Mouse (Mus musculus) forebrain, embryonic 15.5 days (tissue): ENCODE measurements around the gene Foxk1. TPM values are rescaled to one million over a fixed set of nuclear protein-coding genes. Genes with fewer than 3 reads are reported as not detected.

Experiments used
- ATAC-seq: fragments of 200-750 bp; cut with Nextera tagmentation; replicated peaks from 2 replicates; pipeline ENCODE4 v1.8.0; 2017; ENCODE audit warnings: mild to moderate bottlenecking, moderate TSS enrichment, moderate library complexity
- H3K27ac ChIP-seq: fragments of 300-500 bp; sonication (generic); replicated peaks from 2 replicates; pipeline ENCODE4 v1.5.1; 2015; ENCODE audit warnings: mild to moderate bottlenecking, inconsistent platforms
- H3K27me3 ChIP-seq: fragments of 300-500 bp; sonication (generic); 2 replicates; pipeline ENCODE4 v1.6.1; 2015; ENCODE audit warnings: inconsistent platforms
- H3K36me3 ChIP-seq: fragments of 300-500 bp; sonication (generic); 2 replicates; pipeline ENCODE4 v1.6.1; 2015; ENCODE audit warnings: mild to moderate bottlenecking, inconsistent platforms
- H3K4me1 ChIP-seq: fragments of 300-500 bp; sonication (generic); 2 replicates; pipeline ENCODE4 v1.6.1; 2015; ENCODE audit warnings: inconsistent platforms
- H3K4me2 ChIP-seq: fragments of 300-500 bp; sonication (generic); replicated peaks from 2 replicates; pipeline ENCODE4 v1.6.1; 2015; ENCODE audit warnings: mild to moderate bottlenecking, inconsistent platforms
- H3K4me3 ChIP-seq: fragments of 300-500 bp; sonication (generic); 2 replicates; pipeline ENCODE4 v1.5.1; 2015; ENCODE audit warnings: mild to moderate bottlenecking, inconsistent platforms
- H3K9ac ChIP-seq: fragments of 300-500 bp; sonication (generic); replicated peaks from 2 replicates; pipeline ENCODE4 v1.6.1; 2015; ENCODE audit warnings: mild to moderate bottlenecking, inconsistent platforms
- H3K9me3 ChIP-seq: fragments of 300-500 bp; sonication (generic); 2 replicates; pipeline ENCODE4 v1.6.1; 2016; ENCODE audit warnings: inconsistent platforms
- WGBS: fragments of 180-500 bp; shearing (Covaris S2); methylation state at CpG from one replicate; pipeline ENCODE4 v1.1.7; 2015; ENCODE audit warnings: mixed read lengths; 5-methylcytosine and 5-hydroxymethylcytosine counted together
- polyA plus RNA-seq: library from polyadenylated mRNA; unstranded; fragments of >200 nt; fragmentation: Nextera tagmentation; extraction: Ambion mirVana; gene quantifications from 2 replicates; pipeline ENCODE4 v1.2.1, GENCODE M21; 2015

Gene Foxk1
- polyA plus RNA-seq, 1 experiment from 2014 or later, result 3.9 TPM

DNA sequence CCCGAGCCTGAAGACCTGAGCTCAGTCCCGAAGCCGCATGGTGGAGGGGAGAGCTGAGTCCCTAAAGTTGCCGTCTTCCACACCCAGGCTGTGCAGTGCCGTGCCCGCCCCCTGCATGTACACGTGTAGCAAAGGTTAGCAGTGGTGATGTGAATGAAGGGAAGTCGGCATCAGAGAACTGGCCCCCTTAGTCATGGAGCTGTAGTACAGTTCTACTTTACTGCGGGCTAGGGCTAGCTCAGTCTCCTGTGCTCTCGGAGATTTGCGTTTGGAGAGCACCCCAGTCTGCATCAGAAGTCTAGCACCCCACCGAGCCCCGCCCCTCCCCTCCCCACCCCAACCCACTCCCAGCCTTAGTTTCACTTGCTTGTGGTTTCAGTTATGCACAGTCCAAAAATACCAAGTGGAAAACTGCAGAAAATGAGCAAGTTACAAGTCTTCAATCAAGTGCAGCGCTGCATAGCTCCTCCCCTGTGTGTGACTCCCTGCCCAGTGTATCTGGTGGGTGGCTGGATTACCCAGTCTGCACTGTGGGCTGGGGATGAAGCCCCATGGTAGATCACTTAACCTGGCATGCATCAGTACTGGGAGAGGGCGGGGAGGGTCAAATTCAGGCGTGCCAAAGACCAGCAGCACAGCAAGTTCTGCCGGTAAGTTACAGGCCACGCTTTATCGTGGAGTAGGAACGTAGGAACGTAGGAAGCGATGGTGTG lies 40.2 kb downstream of the Foxk1 start:
- Histone ChIP-seq H3K27me3 (no peaks in the 10 kb centered on the region), H3K4me1 (peaks cover 31% of the 10 kb centered on the region), H3K4me2 (no peak overlapping the region), H3K9me3 (no peaks in the 10 kb centered on the region), H3K27ac (no peak overlapping the region), H3K36me3 (0 out of 2 replicates have a peak, but pooled peaks cover 3% of the 10 kb centered on the region), H3K4me3 (no peak overlapping the region), H3K9ac (no peak overlapping the region)
- no peak for ATAC-seq
- 64% methylated on average over 22 of the region's 22 CpGs for WGBS

DNA sequence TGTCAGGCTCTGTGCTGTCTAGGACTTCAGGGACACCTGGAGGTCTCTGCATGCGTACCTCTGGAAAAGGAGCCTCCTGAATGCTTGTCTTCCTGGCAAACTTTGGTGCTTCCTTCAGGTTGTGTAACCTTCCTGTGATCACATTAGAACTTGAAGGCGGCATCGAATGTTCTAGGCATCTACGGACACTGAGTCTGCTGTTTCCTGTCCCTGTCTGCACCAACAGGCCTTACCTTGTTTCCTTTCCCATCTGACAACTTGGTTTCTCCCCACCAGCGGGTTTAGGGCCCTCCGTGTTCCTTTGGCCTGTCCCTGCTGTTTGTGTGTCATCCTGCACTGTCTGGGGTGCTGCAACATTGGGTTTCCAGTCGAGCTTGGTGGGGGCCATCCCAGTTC lies 40.7 kb downstream of the Foxk1 start:
- no peaks in the 10 kb centered on the region for H3K27me3 ChIP-seq
- H3K9me3 ChIP-seq, result no peaks in the 10 kb centered on the region
- H3K9ac ChIP-seq, result no peak overlapping the region
- H3K27ac ChIP-seq, result no peak overlapping the region
- ATAC-seq, result no peak
- peaks cover 31% of the 10 kb centered on the region for H3K4me1 ChIP-seq
- H3K36me3 ChIP-seq, result no peaks in the 10 kb centered on the region
- H3K4me2 ChIP-seq, result no peak overlapping the region
- 93% methylated on average over 7 of the region's 7 CpGs for WGBS
- no peak overlapping the region for H3K4me3 ChIP-seq

DNA sequence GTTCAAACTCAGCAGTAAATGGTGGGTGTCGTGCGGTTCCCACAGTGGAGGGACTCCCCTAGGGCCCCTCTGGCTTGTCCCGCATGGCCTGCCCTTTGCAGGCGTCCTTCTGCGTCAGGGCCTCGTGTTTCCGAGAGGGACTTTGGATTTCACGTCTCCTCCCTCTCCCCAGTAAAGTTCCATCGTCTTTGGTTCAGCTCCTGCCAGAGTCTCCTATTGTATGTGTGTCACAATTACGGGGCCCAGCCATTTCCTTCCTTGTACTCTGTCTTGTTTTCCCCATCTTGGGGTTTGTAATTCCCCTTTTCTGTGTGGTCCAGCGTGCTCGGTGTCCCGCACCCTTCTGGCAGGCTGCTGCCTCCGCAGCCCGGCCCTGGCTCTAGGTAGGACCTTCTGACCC lies 42.2 kb downstream of the Foxk1 start:
- Histone ChIP-seq H3K4me3 (no peak overlapping the region), H3K4me1 (peaks cover 39% of the 10 kb centered on the region), H3K36me3 (no peaks in the 10 kb centered on the region), H3K9me3 (no peaks in the 10 kb centered on the region), H3K4me2 (no peak overlapping the region), H3K27ac (no peak overlapping the region), H3K9ac (no peak overlapping the region), H3K27me3 (no peaks in the 10 kb centered on the region)
- no peak for ATAC-seq
- WGBS, result 66% methylated on average over 15 of the region's 15 CpGs

GRCm38 (mm10) chr5:142443994-142444393 lies 42.7 kb downstream of the Foxk1 start:
- 76% methylated on average over 14 of the region's 14 CpGs for WGBS
- Histone ChIP-seq H3K27ac (no peak overlapping the region), H3K4me1 (peaks cover 39% of the 10 kb centered on the region), H3K9ac (no peak overlapping the region), H3K4me2 (no peak overlapping the region), H3K4me3 (no peak overlapping the region), H3K36me3 (no peaks in the 10 kb centered on the region), H3K27me3 (no peaks in the 10 kb centered on the region), H3K9me3 (no peaks in the 10 kb centered on the region)
- no peak for ATAC-seq

GRCm38 (mm10) chr5:142444791-142445531 lies 43.7 kb downstream of the Foxk1 start:
- H3K4me3 ChIP-seq, result no peak overlapping the region
- no peak for ATAC-seq
- peaks cover 1% of the 10 kb centered on the region; the same call in 1 of the 2 replicates for H3K36me3 ChIP-seq
- H3K9ac ChIP-seq, result no peak overlapping the region
- no peak overlapping the region for H3K4me2 ChIP-seq
- peaks cover 32% of the 10 kb centered on the region for H3K4me1 ChIP-seq
- H3K27me3 ChIP-seq, result no peaks in the 10 kb centered on the region
- H3K9me3 ChIP-seq, result no peaks in the 10 kb centered on the region
- no peak overlapping the region for H3K27ac ChIP-seq
- 69% methylated on average over 11 of the region's 11 CpGs for WGBS

- 0 out of 2 replicates have a peak overlapping the region, but pooled peaks have one; percentile 8 for H3K27ac ChIP-seq
- no peak for ATAC-seq
- H3K27me3 ChIP-seq, result no peaks in the 10 kb centered on the region
- no peak overlapping the region for H3K4me2 ChIP-seq
- H3K4me3 ChIP-seq, result no peak overlapping the region
- H3K9me3 ChIP-seq, result no peaks in the 10 kb centered on the region
- peaks cover 6% of the 10 kb centered on the region for H3K36me3 ChIP-seq
- WGBS, result 43% methylated on average over 8 of the region's 8 CpGs
- peaks cover 25% of the 10 kb centered on the region for H3K4me1 ChIP-seq
- no peak overlapping the region for H3K9ac ChIP-seq
These were observed 44.4 kb downstream of the Foxk1 start for GRCm38 (mm10) chr5:142445709-142446108.

- Histone ChIP-seq H3K9me3 (no peaks in the 10 kb centered on the region), H3K4me3 (no peak overlapping the region), H3K27ac (0 out of 2 replicates have a peak overlapping the region, but pooled peaks have one; percentile 44), H3K27me3 (no peaks in the 10 kb centered on the region), H3K4me1 (peaks cover 18% of the 10 kb centered on the region), H3K36me3 (peaks cover 10% of the 10 kb centered on the region), H3K9ac (0 out of 2 replicates have a peak overlapping the region, but pooled peaks have one; percentile 6), H3K4me2 (no peak overlapping the region)
- peak; percentile 73 for ATAC-seq
- WGBS, result 7% methylated on average over 9 of the region's 9 CpGs
These were observed 46.8 kb downstream of the Foxk1 start for GRCm38 (mm10) chr5:142448076-142448475.

DNA sequence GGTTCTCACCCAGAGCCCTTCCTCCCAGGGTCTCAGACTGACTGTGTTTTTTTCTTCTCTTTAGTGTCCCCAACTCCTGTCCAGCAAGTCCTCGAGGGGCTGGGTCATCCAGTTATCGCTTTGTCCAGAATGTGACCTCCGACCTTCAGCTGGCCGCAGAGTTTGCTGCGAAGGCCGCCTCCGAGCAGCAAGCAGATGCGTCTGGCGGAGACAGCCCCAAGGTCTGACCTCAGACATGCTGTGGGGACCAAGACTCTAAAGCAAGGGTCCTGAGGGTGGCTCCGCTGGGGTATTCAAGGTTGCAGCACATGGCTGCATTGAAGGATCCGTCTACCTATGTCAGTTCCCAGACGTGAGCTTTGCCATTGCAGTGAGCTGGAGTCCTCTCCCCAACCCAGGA lies 47.3 kb downstream of the Foxk1 start:
- peaks cover 18% of the 10 kb centered on the region for H3K4me1 ChIP-seq
- peaks cover 14% of the 10 kb centered on the region for H3K36me3 ChIP-seq
- no peak overlapping the region for H3K4me2 ChIP-seq
- no peak overlapping the region for H3K27ac ChIP-seq
- no peak overlapping the region for H3K4me3 ChIP-seq
- H3K9ac ChIP-seq, result no peak overlapping the region
- WGBS, result 82% methylated on average over 12 of the region's 12 CpGs
- no peaks in the 10 kb centered on the region for H3K27me3 ChIP-seq
- ATAC-seq, result no peak
- H3K9me3 ChIP-seq, result no peaks in the 10 kb centered on the region

DNA sequence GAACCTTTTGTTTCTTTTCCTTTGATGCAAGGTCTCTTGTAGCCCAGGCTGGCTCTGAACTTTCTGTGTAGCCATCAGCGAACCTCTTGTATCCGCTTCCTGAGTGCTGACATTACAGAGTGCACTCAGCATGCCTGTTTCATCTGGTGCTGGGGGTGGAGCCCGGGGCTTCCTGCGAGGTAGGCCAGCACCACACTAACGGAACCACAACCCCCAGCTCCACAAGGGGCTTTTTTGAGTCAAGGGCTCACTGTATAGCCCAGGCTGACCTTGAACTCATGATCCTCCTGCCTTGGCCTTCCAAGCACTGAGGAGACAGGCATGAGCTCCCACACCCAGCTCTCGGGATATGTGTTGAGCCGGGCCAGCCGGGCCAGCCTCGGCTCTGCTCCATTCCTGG lies 49.5 kb downstream of the Foxk1 start:
- no peaks in the 10 kb centered on the region for H3K27me3 ChIP-seq
- H3K4me2 ChIP-seq, result no peak overlapping the region
- no peak for ATAC-seq
- H3K9me3 ChIP-seq, result no peaks in the 10 kb centered on the region
- H3K36me3 ChIP-seq, result peaks cover 32% of the 10 kb centered on the region
- WGBS, result 89% methylated on average over 9 of the region's 9 CpGs
- no peak overlapping the region for H3K27ac ChIP-seq
- H3K9ac ChIP-seq, result no peak overlapping the region
- H3K4me3 ChIP-seq, result no peak overlapping the region
- H3K4me1 ChIP-seq, result peaks cover 8% of the 10 kb centered on the region

DNA sequence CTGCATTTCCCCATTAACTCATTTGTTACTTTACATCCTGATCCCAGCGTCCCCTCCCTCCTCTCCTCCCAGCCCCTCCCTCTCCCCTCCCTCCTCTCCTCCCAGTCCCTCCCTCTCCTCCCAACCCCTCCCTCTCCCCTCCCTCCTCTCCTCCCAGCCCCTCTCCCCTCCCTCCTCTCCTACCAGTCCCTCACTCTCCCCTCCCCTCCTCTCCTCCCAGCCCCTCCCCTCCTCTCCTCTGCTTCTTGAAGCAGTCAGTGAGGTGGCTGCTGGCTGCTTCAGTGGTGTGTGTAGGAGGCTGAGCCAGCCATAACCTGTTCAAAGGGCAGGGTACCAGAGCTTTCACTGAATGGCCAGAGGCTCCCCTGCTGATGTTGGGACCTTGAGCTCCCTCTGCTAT lies 50.5 kb downstream of the Foxk1 start:
- Histone ChIP-seq H3K27me3 (no peaks in the 10 kb centered on the region), H3K9ac (no peak overlapping the region), H3K9me3 (no peaks in the 10 kb centered on the region), H3K36me3 (peaks cover 40% of the 10 kb centered on the region), H3K4me3 (no peak overlapping the region), H3K4me1 (peaks cover 8% of the 10 kb centered on the region), H3K4me2 (no peak overlapping the region), H3K27ac (no peak overlapping the region)
- 22% methylated on average over 1 of the region's 1 CpGs for WGBS
- ATAC-seq, result no peak

- H3K36me3 ChIP-seq, result peaks cover 58% of the 10 kb centered on the region
- no peak overlapping the region for H3K4me3 ChIP-seq
- H3K4me2 ChIP-seq, result no peak overlapping the region
- no peaks in the 10 kb centered on the region for H3K4me1 ChIP-seq
- no peaks in the 10 kb centered on the region for H3K27me3 ChIP-seq
- 95% methylated on average over 13 of the region's 13 CpGs for WGBS
- no peak overlapping the region for H3K27ac ChIP-seq
- H3K9me3 ChIP-seq, result no peaks in the 10 kb centered on the region
- no peak for ATAC-seq
- no peak overlapping the region for H3K9ac ChIP-seq
These were observed 52.4 kb downstream of the Foxk1 start for GRCm38 (mm10) chr5:142453742-142454141.

DNA sequence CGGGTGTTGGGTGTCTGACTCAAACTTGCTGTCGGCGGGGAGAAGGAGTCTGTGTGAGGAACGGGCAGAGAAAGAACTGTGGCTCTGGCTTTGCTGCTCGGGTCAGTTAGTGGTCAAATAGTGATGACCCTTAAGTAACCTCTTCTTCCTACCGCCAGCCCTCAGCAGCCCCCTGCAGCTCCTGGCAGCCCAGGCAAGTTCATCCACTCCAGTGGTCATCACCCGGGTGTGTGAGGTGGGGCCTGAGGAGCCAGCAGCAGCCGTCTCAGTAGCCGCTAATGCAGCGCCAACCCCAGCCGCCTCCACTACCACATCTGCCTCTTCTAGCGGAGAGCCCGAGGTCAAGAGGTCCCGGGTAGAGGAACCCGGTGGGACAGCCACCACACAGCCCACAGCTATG lies 55.0 kb downstream of the Foxk1 start:
- H3K9me3 ChIP-seq, result no peaks in the 10 kb centered on the region
- H3K4me2 ChIP-seq, result no peak overlapping the region
- H3K4me3 ChIP-seq, result no peak overlapping the region
- H3K4me1 ChIP-seq, result no peaks in the 10 kb centered on the region
- WGBS, result 80% methylated on average over 15 of the region's 15 CpGs
- peaks cover 54% of the 10 kb centered on the region for H3K36me3 ChIP-seq
- ATAC-seq, result no peak
- no peak overlapping the region for H3K9ac ChIP-seq
- H3K27ac ChIP-seq, result no peak overlapping the region
- no peaks in the 10 kb centered on the region for H3K27me3 ChIP-seq
